Mouse (Mus musculus): ENCODE data around the gene Stard8. TPM values are rescaled to one million over a fixed set of nuclear protein-coding genes. Genes with fewer than 3 reads are reported as not detected.
"Not testable (repeated sequence)": the region's sequence is repeated elsewhere in the genome, so short reads cannot be mapped to it uniquely, and the experiment has no call there.

Gene Stard8
- total RNA-seq (2014; fragmentation: Nextera tagmentation) = 5.4 and 5.7 TPM in 2 replicates
- total RNA-seq (2017) = 7.6 and 9.7 TPM in 2 replicates

DNA sequence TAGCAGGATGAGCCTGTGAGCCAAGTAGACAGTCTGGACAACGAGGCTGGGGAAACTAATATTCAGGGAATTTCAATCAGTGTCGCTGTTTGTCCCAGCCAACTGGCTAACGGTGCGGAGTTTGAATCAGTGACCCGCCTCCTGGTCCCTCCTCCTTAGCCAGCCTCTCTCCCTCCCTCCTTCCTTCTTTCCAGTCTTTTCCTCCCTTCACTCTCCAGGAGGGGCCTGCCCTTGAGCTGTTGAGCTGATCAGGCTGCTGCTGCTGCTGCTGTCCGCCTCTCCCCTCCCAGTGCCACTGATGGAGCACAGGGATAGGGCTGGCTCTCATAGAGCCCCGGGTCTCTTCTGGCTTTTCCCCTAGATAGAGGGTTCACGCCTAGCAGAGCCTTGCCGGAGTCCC, at the start of gene Stard8:
TSS of gene Stard8 (plus strand) at position 203 of the 400 bp plus-strand sequence.
- no peak for ATAC-seq (replicated peaks; ENCODE audit: poor library complexity, severe bottlenecking)

- peak; percentile 61; the same call in 1 of the 2 replicates for ATAC-seq (replicated peaks; ENCODE audit: poor library complexity, severe bottlenecking)
These were observed 49.1 kb upstream of the Stard8 start for GRCm38 (mm10) chrX:98953941-98954340.

DNA sequence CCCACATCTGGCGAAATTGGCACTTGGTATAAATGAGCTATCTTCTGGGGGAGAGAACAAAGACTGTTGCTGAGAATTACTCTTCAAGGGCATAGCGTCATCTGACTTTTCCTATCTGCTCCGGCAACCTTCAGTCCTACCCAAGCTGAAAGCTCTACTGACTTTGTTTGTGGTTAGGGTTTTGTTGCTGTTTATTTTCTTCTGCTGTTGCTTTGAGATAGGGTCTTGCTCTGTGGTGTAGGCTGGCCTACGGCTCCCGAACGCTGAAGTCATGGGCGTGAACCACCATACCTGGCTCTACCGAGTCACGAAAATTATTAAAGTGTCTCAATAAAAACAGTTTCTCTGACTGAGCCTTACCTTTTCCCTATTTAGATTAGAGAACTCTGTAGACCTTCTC, 44.8 kb upstream of the Stard8 start:
- ATAC-seq (replicated peaks; ENCODE audit: poor library complexity, severe bottlenecking) = no peak

DNA sequence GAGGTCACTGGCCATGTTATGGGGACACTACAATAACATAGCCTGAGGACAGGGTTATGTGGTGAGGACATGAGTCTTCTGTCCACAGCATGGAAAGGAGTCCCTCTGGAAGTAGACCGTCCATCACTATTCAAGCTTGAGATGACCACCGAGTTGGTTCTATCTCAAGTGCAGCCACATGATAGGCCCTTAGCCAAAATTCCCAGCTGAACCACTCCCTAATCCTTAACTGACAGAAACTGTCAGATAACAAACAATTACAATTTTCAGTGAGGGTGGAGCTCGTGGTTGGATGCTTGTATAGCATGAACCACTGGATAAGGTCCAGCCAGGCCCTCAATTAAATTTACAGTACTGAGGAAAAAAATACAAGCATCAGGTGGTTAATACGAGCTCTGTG, 44.0 kb upstream of the Stard8 start:
- ATAC-seq (replicated peaks; ENCODE audit: poor library complexity, severe bottlenecking) = no peak

DNA sequence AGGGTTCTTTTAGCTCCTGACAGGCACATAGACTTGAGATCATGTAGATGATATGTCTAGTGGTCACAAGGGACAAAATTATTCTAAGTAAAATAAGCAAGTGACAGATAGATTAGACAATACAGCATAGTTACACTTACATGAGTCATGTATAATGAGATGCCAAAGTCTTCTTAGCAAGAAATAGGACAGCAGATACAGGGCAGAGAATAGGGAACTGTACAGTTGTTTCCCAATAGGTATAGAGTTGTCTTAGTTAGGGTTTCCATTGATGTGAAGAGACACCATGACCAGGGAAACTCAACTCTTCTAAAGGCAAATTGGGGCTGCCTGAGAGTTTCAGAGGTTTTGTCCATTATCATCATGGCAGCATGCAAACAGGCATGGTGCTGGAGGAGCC, 39.3 kb upstream of the Stard8 start:
- ATAC-seq (replicated peaks; ENCODE audit: poor library complexity, severe bottlenecking) = peak; percentile 78

- peak; percentile 96 for ATAC-seq (replicated peaks; ENCODE audit: poor library complexity, severe bottlenecking)
These were observed 38.5 kb upstream of the Stard8 start for GRCm38 (mm10) chrX:98964513-98964912.

GRCm38 (mm10) chrX:98986611-98987010, 16.4 kb upstream of the Stard8 start:
- not testable (repeated sequence) for ATAC-seq (replicated peaks; ENCODE audit: poor library complexity, severe bottlenecking)

- peak; percentile 99 for ATAC-seq (replicated peaks; ENCODE audit: poor library complexity, severe bottlenecking)
These were observed 13.5 kb upstream of the Stard8 start for GRCm38 (mm10) chrX:98989574-98989973.

- peak; percentile 20; the same call in 1 of the 2 replicates for ATAC-seq (replicated peaks; ENCODE audit: poor library complexity, severe bottlenecking)
These were observed 983 bp upstream of the Stard8 start for GRCm38 (mm10) chrX:99002065-99002464.

DNA sequence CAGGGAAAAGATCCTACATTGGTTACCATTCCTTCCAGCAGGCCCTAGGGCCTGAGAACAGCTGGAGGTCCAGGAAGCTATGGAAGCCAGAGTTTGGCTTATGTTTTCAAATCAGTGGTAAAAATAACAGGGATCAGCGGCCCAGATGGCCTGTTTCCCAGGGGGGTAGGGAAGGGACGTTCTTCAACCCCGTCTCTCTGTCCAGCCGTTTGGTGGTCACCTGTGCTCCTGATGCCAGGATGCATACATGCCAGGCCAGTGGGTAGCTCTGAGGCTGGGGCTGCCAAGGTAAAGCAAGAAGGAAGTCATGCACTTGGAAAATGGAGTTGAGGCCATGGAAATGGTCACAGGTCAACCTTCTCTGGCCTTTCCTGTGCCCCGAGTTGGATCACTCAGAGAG, 7.5 kb downstream of the Stard8 start:
- ATAC-seq (replicated peaks; ENCODE audit: poor library complexity, severe bottlenecking) = no peak

- no peak for ATAC-seq (replicated peaks; ENCODE audit: poor library complexity, severe bottlenecking)
These were observed 8.2 kb downstream of the Stard8 start for GRCm38 (mm10) chrX:99011281-99011680.

DNA sequence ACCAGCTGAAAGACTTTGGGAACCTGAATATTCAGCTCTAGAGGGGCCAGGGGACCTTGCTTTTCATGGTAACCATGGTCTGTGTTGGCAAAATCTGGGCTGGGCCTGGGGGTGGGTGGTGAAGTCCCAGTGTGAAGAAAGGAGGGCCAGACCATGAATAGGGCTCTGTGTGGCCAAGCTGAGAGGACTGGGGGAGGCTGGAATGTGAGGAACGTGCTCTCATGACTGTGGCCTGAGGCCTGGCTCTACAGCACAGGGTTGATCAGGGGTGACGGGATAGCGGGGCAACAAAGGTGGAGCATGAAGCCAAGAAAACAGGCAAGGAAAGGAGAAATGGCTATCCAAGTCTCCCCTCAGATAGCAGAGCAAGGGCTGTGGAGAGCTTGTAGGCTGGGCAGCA, 9.4 kb downstream of the Stard8 start:
- no peak for ATAC-seq (replicated peaks; ENCODE audit: poor library complexity, severe bottlenecking)

DNA sequence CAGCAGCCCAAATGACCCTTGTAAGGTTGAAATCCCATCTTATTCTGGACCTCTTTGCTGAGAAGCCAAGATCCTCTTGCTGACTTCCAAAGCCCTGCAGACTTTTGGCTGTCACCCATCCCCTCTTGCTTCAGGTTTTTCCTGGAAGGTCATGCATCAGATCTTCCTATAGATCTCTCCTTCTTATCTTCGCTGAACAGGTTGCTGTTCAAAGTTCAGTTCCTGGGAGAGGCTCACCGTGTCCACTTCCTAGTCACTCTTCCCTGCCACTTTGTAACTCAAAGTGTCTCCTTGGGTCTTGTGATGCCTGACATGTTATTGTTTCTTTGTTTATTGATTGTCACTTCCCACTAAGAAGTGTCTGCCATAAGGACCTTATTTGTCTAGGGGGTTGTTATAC, 12.7 kb downstream of the Stard8 start:
- ATAC-seq (replicated peaks; ENCODE audit: poor library complexity, severe bottlenecking) = no peak

GRCm38 (mm10) chrX:99016987-99017386, 13.9 kb downstream of the Stard8 start:
- ATAC-seq (replicated peaks; ENCODE audit: poor library complexity, severe bottlenecking) = no peak

GRCm38 (mm10) chrX:99017874-99018273, 14.8 kb downstream of the Stard8 start:
- peak; percentile 89 for ATAC-seq (replicated peaks; ENCODE audit: poor library complexity, severe bottlenecking)

- ATAC-seq (replicated peaks; ENCODE audit: poor library complexity, severe bottlenecking) = no peak
These were observed 16.3 kb downstream of the Stard8 start for GRCm38 (mm10) chrX:99019303-99019702.

GRCm38 (mm10) chrX:99020215-99020614, 17.2 kb downstream of the Stard8 start:
- no peak for ATAC-seq (replicated peaks; ENCODE audit: poor library complexity, severe bottlenecking)

DNA sequence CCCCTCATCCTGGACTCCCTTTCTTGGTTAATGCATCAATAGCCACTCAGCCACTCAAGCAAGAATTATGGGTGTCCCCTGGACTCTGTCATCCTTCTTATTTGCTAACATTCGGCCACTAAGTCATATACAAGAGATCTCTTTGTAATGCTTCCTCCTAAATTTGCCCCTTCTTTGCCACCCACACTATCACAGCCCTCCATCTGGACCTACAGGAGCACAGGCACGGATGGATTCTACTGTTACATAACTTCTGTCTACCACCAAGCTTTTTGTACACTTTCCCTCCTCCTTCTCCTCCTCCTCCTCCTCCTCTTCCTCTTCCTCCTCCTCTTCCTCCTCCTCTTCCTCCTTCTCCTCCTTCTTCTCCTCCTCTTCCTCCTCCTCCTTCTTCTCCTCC, 18.5 kb downstream of the Stard8 start:
- ATAC-seq (replicated peaks; ENCODE audit: poor library complexity, severe bottlenecking) = no peak

- ATAC-seq (replicated peaks; ENCODE audit: poor library complexity, severe bottlenecking) = no peak
These were observed 20.9 kb downstream of the Stard8 start for GRCm38 (mm10) chrX:99023951-99024350.

- ATAC-seq (replicated peaks; ENCODE audit: poor library complexity, severe bottlenecking) = peak; percentile 68
These were observed 32.4 kb downstream of the Stard8 start for GRCm38 (mm10) chrX:99035407-99035806.

- ATAC-seq (replicated peaks; ENCODE audit: poor library complexity, severe bottlenecking) = peak; percentile 91
These were observed 39.5 kb downstream of the Stard8 start for GRCm38 (mm10) chrX:99042451-99042951.

DNA sequence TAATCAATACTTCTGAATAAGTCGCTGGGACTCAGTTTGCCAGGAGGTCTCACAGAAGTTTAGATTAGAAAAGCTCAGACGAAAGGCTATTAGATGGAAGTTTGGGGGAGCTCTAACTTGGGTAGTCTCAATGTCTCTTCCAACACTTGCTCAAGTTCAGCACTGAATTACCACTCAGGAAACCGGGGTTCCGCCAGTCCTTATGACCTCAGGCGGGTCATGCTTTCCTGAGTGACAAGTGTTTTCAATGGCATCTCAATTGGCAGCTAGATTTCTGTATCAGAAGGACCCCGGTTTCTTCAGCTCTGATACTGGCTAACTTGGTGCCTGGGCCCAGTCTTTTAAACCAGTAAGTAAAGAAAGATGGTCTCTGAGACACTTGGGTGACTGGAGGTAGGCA, 40.2 kb downstream of the Stard8 start:
- 0 out of 2 replicates have a peak, but pooled peaks have one; percentile 18 for ATAC-seq (replicated peaks; ENCODE audit: poor library complexity, severe bottlenecking)

DNA sequence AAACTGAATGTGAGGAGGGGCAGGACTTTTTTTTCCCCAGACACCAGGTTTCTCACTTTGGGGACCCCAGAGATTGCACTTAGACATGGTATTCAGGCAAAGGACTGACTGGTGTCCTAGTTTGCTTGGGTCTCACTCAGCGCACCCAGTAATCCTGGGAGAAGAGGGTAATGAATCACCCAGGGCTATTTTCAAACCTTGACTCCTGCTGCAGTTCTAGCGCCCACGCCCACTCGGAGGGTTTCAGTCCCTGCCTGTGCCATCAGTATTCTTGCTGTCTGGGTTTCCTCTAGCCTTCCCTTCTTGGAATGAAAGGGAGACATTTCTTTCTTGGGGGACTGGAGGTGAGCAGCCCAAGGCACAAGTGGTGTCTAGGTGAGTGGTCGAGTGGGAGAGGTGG, 40.7 kb downstream of the Stard8 start:
- no peak for ATAC-seq (replicated peaks; ENCODE audit: poor library complexity, severe bottlenecking)
